Mouse (Mus musculus) heart, adult 11 months (tissue): ENCODE measurements around the gene Trank1.

ENCODE experiments used
- DNase-seq: peaks from one replicate; pipeline ENCODE4 v3.0.0; 2022

Gene Trank1

GRCm38 (mm10) chr9:111304036-111304435 lies 7.5 kb upstream of the Trank1 start:
- DNase-seq: no peak

- DNase-seq: peak; percentile 34
These were observed 5.4 kb upstream of the Trank1 start for GRCm38 (mm10) chr9:111306142-111306541.

- DNase-seq: peak; percentile 27
These were observed 403 bp downstream of the Trank1 start for GRCm38 (mm10) chr9:111311843-111312441.

- peak; percentile 75 for DNase-seq
These were observed 1.1 kb downstream of the Trank1 start for GRCm38 (mm10) chr9:111312442-111313141.

GRCm38 (mm10) chr9:111313299-111313698 lies 1.8 kb downstream of the Trank1 start:
- peak; percentile 24 for DNase-seq

GRCm38 (mm10) chr9:111313793-111314192 lies 2.3 kb downstream of the Trank1 start:
- DNase-seq: no peak

- DNase-seq: peak; percentile 73
These were observed 2.7 kb downstream of the Trank1 start for GRCm38 (mm10) chr9:111314219-111314618.

GRCm38 (mm10) chr9:111320912-111321311 lies 9.4 kb downstream of the Trank1 start:
- DNase-seq: peak; percentile 40

- peak; percentile 52 for DNase-seq
These were observed 13.3 kb downstream of the Trank1 start for GRCm38 (mm10) chr9:111324881-111325280.

- DNase-seq: no peak
These were observed 18.3 kb downstream of the Trank1 start for GRCm38 (mm10) chr9:111329881-111330280.

- DNase-seq: peak; percentile 52
These were observed 22.3 kb downstream of the Trank1 start for GRCm38 (mm10) chr9:111333790-111334189.

- peak; percentile 61 for DNase-seq
These were observed 23.1 kb downstream of the Trank1 start for GRCm38 (mm10) chr9:111334555-111335164.

GRCm38 (mm10) chr9:111351233-111351632 lies 39.7 kb downstream of the Trank1 start:
- peak; percentile 50 for DNase-seq

GRCm38 (mm10) chr9:111351641-111352040 lies 40.1 kb downstream of the Trank1 start:
- no peak for DNase-seq

- DNase-seq: no peak
These were observed 41.1 kb downstream of the Trank1 start for GRCm38 (mm10) chr9:111352646-111353045.

- DNase-seq: peak; percentile 65
These were observed 43.5 kb downstream of the Trank1 start for GRCm38 (mm10) chr9:111355041-111355440.

- no peak for DNase-seq
These were observed 44.8 kb downstream of the Trank1 start for GRCm38 (mm10) chr9:111356386-111356785.

- peak; percentile 72 for DNase-seq
These were observed 52.1 kb downstream of the Trank1 start for GRCm38 (mm10) chr9:111363656-111364055.

GRCm38 (mm10) chr9:111367713-111368112 lies 56.2 kb downstream of the Trank1 start:
- DNase-seq: no peak

GRCm38 (mm10) chr9:111372079-111372478 lies 60.5 kb downstream of the Trank1 start:
- DNase-seq: peak; percentile 25

GRCm38 (mm10) chr9:111377868-111378267 lies 66.3 kb downstream of the Trank1 start:
- no peak for DNase-seq

GRCm38 (mm10) chr9:111381056-111382025 lies 69.8 kb downstream of the Trank1 start:
- DNase-seq: peak; percentile 61

GRCm38 (mm10) chr9:111382469-111382868 lies 70.9 kb downstream of the Trank1 start:
- DNase-seq: peak; percentile 39
